Mouse (Mus musculus) forebrain, embryonic 13.5 days (tissue): ENCODE data around the gene Eif4g2. TPM values are rescaled to one million over a fixed set of nuclear protein-coding genes. Genes with fewer than 3 reads are reported as not detected.

Experiments
- ATAC-seq: fragments of 200-750 bp; cut with Nextera tagmentation; 2 replicates; pipeline ENCODE4 v1.8.0; 2017
- H3K27ac ChIP-seq: fragments of 300-500 bp; sonication (generic); 2 replicates; pipeline ENCODE4 v1.5.1; 2015; ENCODE audit warnings: inconsistent platforms, mild to moderate bottlenecking, moderate library complexity
- H3K27me3 ChIP-seq: fragments of 300-500 bp; sonication (generic); 2 replicates; pipeline ENCODE4 v1.6.1; 2015; ENCODE audit warnings: mild to moderate bottlenecking, inconsistent platforms
- H3K36me3 ChIP-seq: fragments of 300-500 bp; sonication (generic); 2 replicates; pipeline ENCODE4 v1.6.1; 2015; ENCODE audit warnings: mild to moderate bottlenecking, inconsistent platforms; ENCODE audit not compliant: poor library complexity, severe bottlenecking
- H3K4me1 ChIP-seq: fragments of 300-500 bp; sonication (generic); 2 replicates; pipeline ENCODE4 v1.6.1; 2015; ENCODE audit warnings: inconsistent platforms
- H3K4me2 ChIP-seq: fragments of 300-500 bp; sonication (generic); 2 replicates; pipeline ENCODE4 v1.6.1; 2015; ENCODE audit warnings: inconsistent platforms, mild to moderate bottlenecking, moderate library complexity
- H3K4me3 ChIP-seq: fragments of 300-500 bp; sonication (generic); 2 replicates; pipeline ENCODE4 v1.5.1; 2015; ENCODE audit warnings: mild to moderate bottlenecking, inconsistent platforms
- H3K9ac ChIP-seq: fragments of 300-500 bp; sonication (generic); 2 replicates; pipeline ENCODE4 v1.6.1; 2015; ENCODE audit warnings: mild to moderate bottlenecking, inconsistent platforms
- H3K9me3 ChIP-seq: fragments of 300-500 bp; sonication (generic); replicated peaks from 2 replicates; pipeline ENCODE4 v1.6.1; 2016; ENCODE audit warnings: inconsistent platforms
- WGBS: fragments of 180-500 bp; shearing (Covaris S2); methylation state at CpG from one replicate; pipeline ENCODE4 v1.1.7; 2015; 5-methylcytosine and 5-hydroxymethylcytosine counted together
- polyA plus RNA-seq: library from polyadenylated mRNA; unstranded; fragments of >200 nt; fragmentation: Nextera tagmentation; extraction: Ambion mirVana; gene quantifications from 2 replicates; pipeline ENCODE4 v1.2.1, GENCODE M21; 2015

The Eif4g2 gene
- polyA plus RNA-seq, 1 experiment from 2014 or later = 1,138 TPM

- H3K27ac ChIP-seq = no peak overlapping the region
- peaks cover 15% of the 10 kb centered on the region for H3K36me3 ChIP-seq
- peaks cover 14% of the 10 kb centered on the region for H3K4me1 ChIP-seq
- H3K27me3 ChIP-seq = no peaks in the 10 kb centered on the region
- H3K9ac ChIP-seq = no peak overlapping the region
- ATAC-seq = no peak
- H3K4me3 ChIP-seq = no peak overlapping the region
- H3K9me3 ChIP-seq = no peaks in the 10 kb centered on the region
- no peak overlapping the region for H3K4me2 ChIP-seq
Observed at GRCm38 (mm10) chr7:111085153-111085552, 2.3 kb upstream of the Eif4g2 start.

GRCm38 (mm10) chr7:111084443-111084842, 1.6 kb upstream of the Eif4g2 start:
- H3K27ac ChIP-seq = no peak overlapping the region
- H3K27me3 ChIP-seq = no peaks in the 10 kb centered on the region
- H3K9ac ChIP-seq = no peak overlapping the region
- H3K4me2 ChIP-seq = no peak overlapping the region
- peaks cover 22% of the 10 kb centered on the region for H3K36me3 ChIP-seq
- peaks cover 21% of the 10 kb centered on the region for H3K4me1 ChIP-seq
- no peaks in the 10 kb centered on the region for H3K9me3 ChIP-seq
- ATAC-seq = no peak
- WGBS = 71% methylated on average over 2 of the region's 2 CpGs
- no peak overlapping the region for H3K4me3 ChIP-seq

GRCm38 (mm10) chr7:111083733-111084120, 897 bp upstream of the Eif4g2 start:
- no peaks in the 10 kb centered on the region for H3K27me3 ChIP-seq
- ATAC-seq = no peak

GRCm38 (mm10) chr7:111082043-111082821, 598 bp downstream of the Eif4g2 start:
- ATAC-seq = peak; percentile 71
- Histone ChIP-seq H3K4me1 (peaks cover 30% of the 10 kb centered on the region), H3K36me3 (peaks cover 43% of the 10 kb centered on the region), H3K27me3 (no peaks in the 10 kb centered on the region), H3K9me3 (no peaks in the 10 kb centered on the region), H3K27ac (peak overlapping the region; percentile 100), H3K4me3 (peak overlapping the region; percentile 98), H3K9ac (peak overlapping the region; percentile 100), H3K4me2 (peak overlapping the region; percentile 74)
- under 1% methylated on average over 78 of the region's 83 CpGs for WGBS

More at GRCm38 (mm10) chr7:111083733-111084120, 897 bp upstream of the Eif4g2 start:
- peaks cover 28% of the 10 kb centered on the region for H3K4me1 ChIP-seq
- 9% methylated on average over 4 of the region's 4 CpGs for WGBS
- H3K27ac ChIP-seq = peak overlapping the region; percentile 100
- H3K4me2 ChIP-seq = peak overlapping the region; percentile 67
- peaks cover 29% of the 10 kb centered on the region for H3K36me3 ChIP-seq
- H3K9ac ChIP-seq = peak overlapping the region; percentile 100
- peak overlapping the region; percentile 98 for H3K4me3 ChIP-seq
- no peaks in the 10 kb centered on the region for H3K9me3 ChIP-seq

GRCm38 (mm10) chr7:111080876-111081275, 2.0 kb downstream of the Eif4g2 start:
- Histone ChIP-seq H3K4me2 (peak overlapping the region; percentile 74), H3K9me3 (no peaks in the 10 kb centered on the region), H3K9ac (peak overlapping the region; percentile 100), H3K27ac (peak overlapping the region; percentile 100; the same call in 1 of the 2 replicates), H3K36me3 (peaks cover 57% of the 10 kb centered on the region), H3K4me1 (peaks cover 30% of the 10 kb centered on the region), H3K27me3 (no peaks in the 10 kb centered on the region), H3K4me3 (peak overlapping the region; percentile 98)
- 89% methylated on average over 3 of the region's 3 CpGs for WGBS
- ATAC-seq = no peak

GRCm38 (mm10) chr7:111080026-111080425, 2.8 kb downstream of the Eif4g2 start:
- H3K27me3 ChIP-seq = no peaks in the 10 kb centered on the region
- no peak overlapping the region for H3K27ac ChIP-seq
- peaks cover 30% of the 10 kb centered on the region for H3K4me1 ChIP-seq
- H3K36me3 ChIP-seq = peaks cover 63% of the 10 kb centered on the region
- peak overlapping the region; percentile 74 for H3K4me2 ChIP-seq
- peak overlapping the region; percentile 98 for H3K4me3 ChIP-seq
- 92% methylated on average over 8 of the region's 8 CpGs for WGBS
- no peaks in the 10 kb centered on the region for H3K9me3 ChIP-seq
- ATAC-seq = no peak
- no peak overlapping the region for H3K9ac ChIP-seq

GRCm38 (mm10) chr7:111078271-111078670, 4.6 kb downstream of the Eif4g2 start:
- Histone ChIP-seq H3K9me3 (no peaks in the 10 kb centered on the region), H3K4me3 (no peak overlapping the region), H3K4me2 (no peak overlapping the region), H3K36me3 (peaks cover 80% of the 10 kb centered on the region), H3K27ac (no peak overlapping the region), H3K4me1 (peaks cover 27% of the 10 kb centered on the region), H3K9ac (no peak overlapping the region), H3K27me3 (no peaks in the 10 kb centered on the region)
- no peak for ATAC-seq
- 97% methylated on average over 4 of the region's 4 CpGs for WGBS

GRCm38 (mm10) chr7:111075288-111075687, 7.5 kb downstream of the Eif4g2 start:
- WGBS = 94% methylated on average over 4 of the region's 4 CpGs
- no peak overlapping the region for H3K9ac ChIP-seq

GRCm38 (mm10) chr7:111072410-111072809, 10.4 kb downstream of the Eif4g2 start:
- Histone ChIP-seq H3K4me2 (no peak overlapping the region), H3K9me3 (peaks cover 10% of the 10 kb centered on the region; the same call in 1 of the 2 replicates), H3K4me1 (no peaks in the 10 kb centered on the region), H3K27me3 (no peaks in the 10 kb centered on the region), H3K36me3 (peaks cover 94% of the 10 kb centered on the region), H3K4me3 (no peak overlapping the region), H3K27ac (no peak overlapping the region), H3K9ac (no peak overlapping the region)
- ATAC-seq = no peak
- 94% methylated on average over 4 of the region's 4 CpGs for WGBS

More at GRCm38 (mm10) chr7:111075288-111075687, 7.5 kb downstream of the Eif4g2 start:
- H3K27ac ChIP-seq = no peak overlapping the region
- peaks cover 17% of the 10 kb centered on the region for H3K4me1 ChIP-seq
- ATAC-seq = no peak
- H3K36me3 ChIP-seq = peaks cover 94% of the 10 kb centered on the region
- no peak overlapping the region for H3K4me2 ChIP-seq
- H3K9me3 ChIP-seq = no peaks in the 10 kb centered on the region
- no peaks in the 10 kb centered on the region for H3K27me3 ChIP-seq
- H3K4me3 ChIP-seq = no peak overlapping the region

- ATAC-seq = peak; percentile 58
- Histone ChIP-seq H3K27ac (no peak overlapping the region), H3K4me3 (no peak overlapping the region), H3K4me1 (no peaks in the 10 kb centered on the region), H3K36me3 (peaks cover 75% of the 10 kb centered on the region), H3K9me3 (peaks cover 10% of the 10 kb centered on the region; the same call in 1 of the 2 replicates), H3K9ac (no peak overlapping the region), H3K27me3 (no peaks in the 10 kb centered on the region), H3K4me2 (no peak overlapping the region)
- 97% methylated on average over 2 of the region's 2 CpGs for WGBS
Observed at GRCm38 (mm10) chr7:111070167-111070496, 12.7 kb downstream of the Eif4g2 start.

GRCm38 (mm10) chr7:111069439-111070166, 13.2 kb downstream of the Eif4g2 start:
- Histone ChIP-seq H3K4me1 (no peaks in the 10 kb centered on the region), H3K4me3 (no peak overlapping the region), H3K36me3 (peaks cover 69% of the 10 kb centered on the region), H3K4me2 (no peak overlapping the region), H3K9ac (no peak overlapping the region), H3K9me3 (peaks cover 10% of the 10 kb centered on the region; the same call in 1 of the 2 replicates), H3K27ac (no peak overlapping the region), H3K27me3 (no peaks in the 10 kb centered on the region)
- peak; percentile 48 for ATAC-seq
- 90% methylated on average over 7 of the region's 7 CpGs for WGBS

GRCm38 (mm10) chr7:111068181-111068580, 14.6 kb downstream of the Eif4g2 start:
- 94% methylated on average over 3 of the region's 3 CpGs for WGBS
- Histone ChIP-seq H3K36me3 (peaks cover 60% of the 10 kb centered on the region), H3K9me3 (peaks cover 10% of the 10 kb centered on the region; the same call in 1 of the 2 replicates), H3K27me3 (no peaks in the 10 kb centered on the region), H3K4me3 (no peak overlapping the region), H3K4me1 (no peaks in the 10 kb centered on the region), H3K9ac (no peak overlapping the region), H3K4me2 (no peak overlapping the region), H3K27ac (no peak overlapping the region)
- ATAC-seq = no peak
